Mouse (Mus musculus): Measurements from ENCODE around the gene Lexm.

Gene Lexm

DNA sequence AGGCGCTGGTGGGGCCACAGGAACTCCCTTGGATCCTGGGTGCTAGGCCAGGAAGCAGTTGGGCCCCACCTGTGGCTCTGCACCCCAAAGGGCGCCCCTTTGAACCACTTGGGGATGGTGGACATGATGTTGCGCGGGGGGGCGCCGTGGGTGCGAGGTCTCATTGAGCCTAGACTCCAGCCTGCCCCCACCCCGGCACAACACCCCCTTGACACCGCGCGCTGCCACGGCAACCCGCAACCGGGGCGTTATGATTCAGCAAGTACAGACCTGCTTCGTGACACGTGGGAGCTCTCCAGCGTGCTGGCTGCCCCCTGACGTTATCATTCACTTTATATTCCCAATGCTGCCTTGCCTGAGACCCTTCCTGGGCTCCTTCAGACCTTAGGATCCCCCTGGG lies at the start of gene Lexm:
Gene Lexm, minus strand, starts transcription at position 186 of the 400 bp plus-strand sequence.
- in situ Hi-C loops (cut with MboI; ENCODE audit: low pct_unique_long_range_greater_than_20kb in 1 of 2, low sequenced_read_pairs in 2 of 2, unreplicated experiment in 1 of 2), result loop anchor here in 1 of 2 experiments (10.0 kb wide), 1 partner anchor 158 kb away; no protein-coding TSS in a partner anchor

DNA sequence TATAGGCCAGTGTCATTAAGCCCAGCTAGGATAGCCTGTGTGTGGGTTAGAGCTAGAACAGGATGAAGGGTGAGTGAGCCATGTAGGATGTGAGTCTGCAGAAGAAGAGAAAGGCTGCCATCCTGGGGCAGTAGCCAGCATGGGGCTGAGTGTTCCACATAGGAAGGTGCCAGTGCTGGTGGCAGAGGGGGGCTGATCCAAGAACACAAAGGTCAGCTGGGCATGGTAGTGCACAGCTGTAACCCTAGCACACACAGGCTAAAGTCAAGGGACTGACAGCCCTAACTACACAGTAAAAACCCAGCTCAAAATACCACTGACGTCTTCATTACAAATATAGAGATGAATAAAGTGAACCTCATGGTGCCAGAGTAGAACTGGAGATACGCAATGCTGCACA lies 49.5 kb upstream of the Lexm start:
- in situ Hi-C loops (cut with MboI; ENCODE audit: low pct_unique_long_range_greater_than_20kb in 1 of 2, low sequenced_read_pairs in 2 of 2, unreplicated experiment in 1 of 2), result no loop called here

DNA sequence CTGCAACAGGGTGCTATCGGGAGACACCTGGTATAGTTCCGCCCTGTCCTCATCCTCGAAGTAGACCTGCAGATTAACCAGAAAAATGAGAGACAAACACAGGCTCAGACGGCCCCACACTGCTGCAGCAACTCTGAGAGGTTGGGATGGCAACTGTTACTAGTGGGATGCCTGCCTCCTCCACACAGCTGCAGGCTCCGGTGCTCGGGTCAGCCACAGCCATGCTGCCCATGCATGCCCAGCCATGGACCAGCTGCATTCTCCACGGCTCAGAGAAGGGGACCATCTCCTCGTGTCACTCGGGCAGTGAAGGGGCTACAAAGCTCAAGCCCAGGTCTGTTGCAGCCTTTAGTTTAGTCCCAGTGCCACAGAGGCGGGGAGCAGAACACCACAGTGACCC lies 48.6 kb upstream of the Lexm start:
- in situ Hi-C loops (cut with MboI; ENCODE audit: low pct_unique_long_range_greater_than_20kb in 1 of 2, low sequenced_read_pairs in 2 of 2, unreplicated experiment in 1 of 2), result no loop called here

DNA sequence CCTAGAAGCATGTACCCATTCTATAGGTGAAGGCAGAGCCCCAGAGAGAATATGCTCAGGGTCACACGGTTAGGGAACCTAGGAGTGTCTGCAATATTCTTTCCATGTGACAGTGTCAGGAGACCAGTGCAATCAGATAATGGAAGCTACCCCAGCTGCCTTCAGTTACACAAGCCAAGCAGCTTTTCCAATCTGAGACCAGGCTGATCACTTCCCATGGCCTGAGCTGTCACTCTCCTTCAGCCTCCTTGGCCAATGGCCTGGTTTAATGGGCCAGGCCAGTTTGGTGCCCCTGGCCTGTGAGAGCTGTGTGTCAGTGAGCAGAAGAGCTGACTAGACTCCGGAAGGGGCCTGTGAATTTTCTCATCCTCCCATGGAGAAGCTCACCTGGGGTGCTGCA lies 48.2 kb upstream of the Lexm start:
- in situ Hi-C loops (cut with MboI; ENCODE audit: low pct_unique_long_range_greater_than_20kb in 1 of 2, low sequenced_read_pairs in 2 of 2, unreplicated experiment in 1 of 2), result no loop called here

DNA sequence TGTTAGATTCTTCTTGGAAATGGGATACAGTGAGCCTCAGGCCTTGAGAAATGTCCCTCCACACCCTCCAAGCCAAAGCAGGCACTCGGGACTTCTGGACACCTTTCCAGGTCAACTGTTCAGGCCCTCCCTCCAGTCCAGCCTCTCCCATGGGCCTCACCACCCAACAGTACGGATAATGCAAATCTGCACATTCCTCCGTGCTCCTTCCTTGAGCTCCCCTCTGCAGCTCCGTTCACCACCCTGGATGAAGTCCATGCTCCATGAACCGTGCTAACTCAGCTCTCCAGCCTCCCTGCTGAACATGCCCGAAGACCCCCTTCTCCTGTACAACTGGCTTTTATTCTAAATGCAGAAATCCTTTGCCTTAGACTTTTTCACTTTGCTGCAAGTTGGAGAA lies 47.7 kb upstream of the Lexm start:
- in situ Hi-C loops (cut with MboI; ENCODE audit: low pct_unique_long_range_greater_than_20kb in 1 of 2, low sequenced_read_pairs in 2 of 2, unreplicated experiment in 1 of 2), result no loop called here

DNA sequence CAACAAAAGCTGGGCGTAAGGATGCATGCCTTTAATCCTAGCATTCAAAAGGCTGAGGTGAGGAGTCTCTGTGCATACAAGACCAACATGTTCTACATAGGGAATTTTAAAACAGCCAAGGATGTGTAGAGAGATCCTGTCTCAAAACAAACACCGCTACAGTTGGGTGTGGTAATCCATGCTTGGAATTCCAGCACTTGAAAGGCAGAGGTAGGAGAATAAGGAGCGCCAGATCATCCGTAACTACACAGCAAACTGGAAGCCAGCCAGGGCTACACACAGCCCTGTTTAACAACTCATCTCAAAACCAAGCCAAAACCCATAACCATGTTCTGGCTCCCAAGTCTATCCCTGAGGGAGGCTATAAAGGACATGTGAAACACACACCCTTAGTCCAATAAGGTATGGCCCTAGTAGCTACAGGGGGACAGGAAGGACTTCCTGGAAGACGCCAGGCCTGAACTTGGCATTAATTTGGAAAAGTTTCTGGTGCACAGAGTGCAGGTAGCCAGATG lies 47.0 kb upstream of the Lexm start:
- in situ Hi-C loops (cut with MboI; ENCODE audit: low pct_unique_long_range_greater_than_20kb in 1 of 2, low sequenced_read_pairs in 2 of 2, unreplicated experiment in 1 of 2), result no loop called here

DNA sequence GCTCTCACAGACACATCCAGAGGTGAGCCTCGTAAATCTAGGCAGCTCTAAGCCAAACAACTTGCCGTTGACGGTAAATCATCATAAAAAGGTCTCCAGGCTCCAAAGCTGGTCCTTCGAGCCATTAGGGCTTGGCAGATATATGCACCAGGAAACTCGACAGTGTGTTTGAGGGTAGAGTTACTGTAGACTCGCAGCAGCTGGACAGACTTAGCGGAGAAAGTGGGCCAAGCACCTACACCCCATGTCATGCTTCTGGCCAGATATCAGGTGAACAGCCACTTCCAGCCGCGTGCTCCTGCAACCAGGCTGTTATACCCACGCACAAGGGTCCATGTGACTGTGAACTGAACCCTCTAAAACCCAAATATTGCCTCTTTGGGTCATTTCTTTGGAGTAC lies 38.6 kb upstream of the Lexm start:
- in situ Hi-C loops (cut with MboI; ENCODE audit: low pct_unique_long_range_greater_than_20kb in 1 of 2, low sequenced_read_pairs in 2 of 2, unreplicated experiment in 1 of 2), result no loop called here

DNA sequence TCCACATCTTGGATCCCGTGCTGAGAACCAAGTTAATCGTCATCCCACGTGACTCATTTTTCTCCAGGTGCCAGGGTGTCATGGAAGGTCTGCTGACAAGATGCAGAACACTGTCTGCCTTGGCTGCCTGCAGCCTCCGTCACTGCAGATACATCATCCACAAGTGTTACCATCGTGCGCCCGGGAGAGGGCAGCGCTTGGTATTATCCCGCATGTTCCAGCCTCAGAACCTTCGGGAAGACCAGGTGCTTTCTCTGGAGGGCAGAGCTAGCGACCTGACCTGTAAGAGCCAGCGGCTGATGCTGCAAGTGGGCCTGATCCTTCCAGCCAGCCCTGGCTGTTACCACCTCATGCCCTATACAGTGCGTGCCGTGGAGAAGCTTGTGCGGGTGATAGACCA lies 36.0 kb upstream of the Lexm start:
- in situ Hi-C loops (cut with MboI; ENCODE audit: low pct_unique_long_range_greater_than_20kb in 1 of 2, low sequenced_read_pairs in 2 of 2, unreplicated experiment in 1 of 2), result no loop called here

DNA sequence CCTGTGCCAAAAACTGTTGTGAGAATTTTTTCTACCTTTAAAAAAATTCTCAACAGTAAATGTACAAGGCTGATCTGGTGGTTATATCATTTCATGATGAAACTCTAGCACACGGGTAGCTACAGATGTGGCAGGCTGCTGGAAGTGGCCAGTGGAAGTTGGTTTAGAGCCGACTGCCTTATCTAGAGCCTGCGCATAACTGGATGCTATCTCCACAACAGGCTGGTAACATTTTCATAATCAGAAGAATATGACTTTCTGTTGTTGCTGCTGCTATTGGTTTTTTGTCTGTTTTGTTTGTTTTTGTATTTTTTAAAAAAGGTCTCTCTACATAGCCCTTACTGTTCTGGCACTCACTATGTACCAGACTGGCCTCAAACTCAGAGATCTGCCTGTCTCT lies 35.5 kb upstream of the Lexm start:
- in situ Hi-C loops (cut with MboI; ENCODE audit: low pct_unique_long_range_greater_than_20kb in 1 of 2, low sequenced_read_pairs in 2 of 2, unreplicated experiment in 1 of 2), result no loop called here

DNA sequence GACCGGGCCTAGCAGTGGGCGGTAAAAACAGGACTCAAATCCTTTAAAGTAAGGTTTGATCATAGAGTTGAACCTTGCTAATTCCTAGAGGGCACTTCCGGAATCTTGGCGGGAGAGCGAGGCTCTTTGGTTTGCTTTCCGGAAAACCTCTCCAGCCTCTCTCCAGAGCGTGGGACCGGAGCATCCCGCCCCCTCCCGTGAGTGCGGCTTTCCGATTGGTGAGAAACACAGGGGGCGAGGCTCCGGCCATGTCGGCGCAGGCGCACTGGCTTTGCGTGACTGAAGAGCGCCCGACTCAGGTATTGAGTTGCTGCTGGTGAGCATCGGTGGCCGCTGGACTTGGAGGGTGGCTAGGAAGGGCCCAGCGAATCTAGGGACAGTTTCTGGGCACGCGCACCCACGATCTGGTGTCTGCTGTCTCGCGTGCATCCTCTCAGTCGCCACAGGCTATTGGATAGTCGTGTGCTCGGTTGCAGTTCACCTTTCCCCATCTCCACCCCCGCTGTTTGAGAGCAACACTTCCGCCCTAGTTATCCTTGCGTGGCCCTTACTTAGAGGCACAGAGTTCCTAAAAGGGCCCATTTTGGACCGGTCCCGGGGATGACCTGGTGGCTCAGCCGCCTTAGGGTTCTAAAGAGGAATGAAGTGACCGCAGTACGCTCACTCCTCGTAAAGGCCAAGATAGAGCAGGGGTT lies 33.9 kb upstream of the Lexm start, which contains the start of gene Pars2:
Gene Pars2, plus strand, starts transcription at position 237 of the 695 bp plus-strand sequence.
- in situ Hi-C loops (cut with MboI; ENCODE audit: low pct_unique_long_range_greater_than_20kb in 1 of 2, low sequenced_read_pairs in 2 of 2, unreplicated experiment in 1 of 2), result no loop called here

DNA sequence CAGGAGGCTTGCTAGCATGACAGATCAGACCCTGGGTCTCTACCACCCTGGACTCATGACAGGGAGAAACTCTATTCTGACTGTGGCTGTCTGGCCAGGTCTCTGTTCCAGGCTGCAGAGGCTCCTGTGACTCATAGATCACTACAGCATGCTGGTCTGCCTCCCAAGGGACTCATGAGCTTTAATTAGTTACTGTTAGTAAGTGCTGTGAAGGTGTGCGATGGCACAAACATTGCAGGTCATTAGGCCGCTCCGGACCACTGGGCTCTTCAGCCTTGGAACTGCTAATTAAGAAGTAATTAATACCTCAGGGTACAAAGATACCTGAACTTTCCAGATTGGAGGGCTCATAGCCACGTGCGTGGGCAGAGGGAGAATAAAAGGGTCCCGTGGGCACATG lies 30.1 kb upstream of the Lexm start:
- in situ Hi-C loops (cut with MboI; ENCODE audit: low pct_unique_long_range_greater_than_20kb in 1 of 2, low sequenced_read_pairs in 2 of 2, unreplicated experiment in 1 of 2), result no loop called here

DNA sequence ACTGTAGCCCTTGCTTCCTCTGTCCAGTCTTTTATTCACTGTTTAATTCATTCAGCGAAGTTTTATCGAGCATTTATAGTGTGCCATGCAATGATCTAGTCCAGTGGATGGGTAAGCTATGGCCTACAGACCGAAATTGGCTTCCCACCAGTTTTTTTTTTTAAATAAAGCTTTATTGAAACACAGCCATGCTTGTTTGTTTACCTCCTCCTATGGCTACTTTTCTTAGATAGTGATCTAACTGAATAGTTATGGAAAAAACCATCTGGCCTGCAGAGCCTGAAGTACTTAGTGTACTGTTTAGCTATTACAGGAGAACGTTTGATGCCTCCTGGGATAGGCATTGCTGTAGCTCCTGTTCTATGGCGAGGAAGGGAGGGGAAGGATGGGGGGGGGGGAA lies 28.8 kb upstream of the Lexm start:
- in situ Hi-C loops (cut with MboI; ENCODE audit: low pct_unique_long_range_greater_than_20kb in 1 of 2, low sequenced_read_pairs in 2 of 2, unreplicated experiment in 1 of 2), result no loop called here

DNA sequence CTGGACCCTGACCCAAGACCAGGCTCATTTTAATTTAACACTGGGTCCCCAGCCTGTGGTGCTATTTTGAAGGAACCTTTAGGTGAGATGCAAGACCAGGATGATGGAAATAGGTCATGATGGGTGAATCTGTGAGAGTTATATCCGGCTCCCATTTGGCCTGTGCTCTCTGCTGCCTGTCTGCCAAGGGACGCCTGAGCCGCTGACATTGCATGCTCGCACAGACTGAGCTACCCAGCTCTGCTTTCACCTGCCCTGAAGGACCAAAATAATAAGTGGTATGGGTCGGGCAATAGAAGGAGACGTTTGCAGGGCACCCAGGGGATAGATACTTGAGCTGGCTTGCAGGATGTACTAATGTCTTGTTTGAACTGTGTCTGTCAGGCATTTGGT lies 27.2 kb upstream of the Lexm start:
- in situ Hi-C loops (cut with MboI; ENCODE audit: low pct_unique_long_range_greater_than_20kb in 1 of 2, low sequenced_read_pairs in 2 of 2, unreplicated experiment in 1 of 2), result no loop called here

DNA sequence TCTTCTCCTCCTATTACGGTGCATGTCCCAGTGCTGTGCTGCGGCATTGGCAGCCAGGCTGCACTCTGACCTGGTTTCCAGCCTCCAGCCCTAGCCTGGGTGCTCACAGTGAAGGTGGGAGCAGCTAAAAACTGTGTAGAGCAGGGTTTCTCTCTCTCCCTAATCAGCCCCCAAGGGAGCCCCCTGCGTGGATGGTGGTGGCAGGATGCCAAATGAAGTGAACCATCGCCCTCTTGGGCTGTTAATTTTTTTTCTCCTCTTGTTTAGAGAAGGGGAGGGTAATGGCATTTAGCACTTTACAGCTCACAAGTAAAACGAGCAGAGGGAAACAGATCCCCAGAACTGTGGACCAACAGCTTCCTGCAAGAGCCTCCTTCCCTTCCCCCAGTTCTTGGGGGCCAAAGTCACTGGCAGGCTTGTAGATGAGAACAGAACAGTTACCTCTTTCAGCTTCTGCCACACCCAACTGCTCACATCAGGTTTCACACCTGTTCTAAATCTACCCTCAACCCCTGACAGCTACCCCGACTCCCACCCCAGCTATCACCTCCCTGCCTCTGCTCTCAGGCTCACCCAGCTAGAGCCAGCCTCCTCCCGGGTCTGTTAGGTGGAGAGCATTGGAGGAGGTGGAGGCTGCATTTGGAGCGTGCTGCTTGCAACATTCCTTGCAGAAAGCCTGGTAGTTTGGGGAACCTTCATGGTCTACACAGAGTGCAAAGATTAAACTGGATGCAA lies 26.6 kb upstream of the Lexm start:
- in situ Hi-C loops (cut with MboI; ENCODE audit: low pct_unique_long_range_greater_than_20kb in 1 of 2, low sequenced_read_pairs in 2 of 2, unreplicated experiment in 1 of 2), result no loop called here

DNA sequence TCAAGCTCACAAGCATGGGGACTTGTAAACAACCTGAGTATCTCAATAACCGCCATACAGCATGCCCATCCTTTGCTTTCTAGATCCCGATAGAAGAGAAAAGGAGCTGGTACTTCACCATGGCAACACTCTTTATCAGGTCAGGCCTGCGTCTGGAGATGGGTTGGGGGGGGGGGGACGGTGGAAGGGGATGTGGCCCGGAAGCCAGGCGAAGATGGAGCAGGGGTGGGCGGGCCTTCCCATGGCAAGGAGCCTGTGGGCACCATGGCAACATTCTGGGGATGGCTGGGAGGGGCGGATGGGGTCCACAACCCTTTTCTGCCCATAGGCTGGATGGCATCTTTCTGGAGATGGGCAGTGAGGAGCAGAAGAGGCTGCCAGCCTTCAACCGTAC lies 17.0 kb upstream of the Lexm start:
- in situ Hi-C loops (cut with MboI; ENCODE audit: low pct_unique_long_range_greater_than_20kb in 1 of 2, low sequenced_read_pairs in 2 of 2, unreplicated experiment in 1 of 2), result loop anchor here in 1 of 2 experiments (5.0 kb wide), 1 partner anchor 73 kb away; no protein-coding TSS in a partner anchor

DNA sequence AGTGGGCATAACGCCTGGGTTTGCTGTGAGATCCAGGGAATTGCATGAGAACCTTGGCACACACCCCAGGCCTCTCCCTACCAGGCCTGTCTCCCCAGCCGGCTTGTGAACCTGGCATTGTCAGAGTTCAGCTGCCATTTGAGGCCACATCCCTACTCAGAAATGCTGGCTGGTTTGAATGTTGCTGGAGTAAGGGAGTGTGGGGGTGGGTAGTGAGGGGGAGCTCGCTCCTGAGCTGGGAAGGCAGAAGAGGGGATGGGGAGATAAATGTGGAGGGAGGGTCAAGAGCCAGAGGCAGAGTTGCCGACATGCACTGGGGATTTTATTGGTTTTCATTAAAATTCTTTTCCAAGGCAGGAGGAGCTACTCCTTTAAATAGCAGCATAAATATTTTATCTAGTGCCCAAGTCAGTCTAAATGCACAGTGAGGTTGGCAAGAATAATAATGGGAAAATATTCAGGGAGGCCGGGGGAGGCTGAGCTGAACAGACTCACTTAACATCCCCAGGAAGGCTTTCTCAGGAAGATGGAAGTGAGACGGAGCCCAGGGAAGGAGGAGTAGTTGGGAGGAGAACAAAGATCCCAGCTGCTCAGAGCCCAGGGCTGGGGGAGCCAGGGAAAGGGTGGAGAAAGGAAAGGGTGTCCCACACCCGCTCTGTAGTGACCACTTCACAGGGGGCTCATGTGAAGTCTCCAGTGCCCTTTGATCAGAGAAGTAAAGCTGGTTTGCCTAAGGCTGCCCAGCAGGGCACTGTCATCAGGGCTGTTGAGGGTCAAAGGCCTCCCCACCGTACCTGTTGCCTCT lies 16.4 kb upstream of the Lexm start:
- in situ Hi-C loops (cut with MboI; ENCODE audit: low pct_unique_long_range_greater_than_20kb in 1 of 2, low sequenced_read_pairs in 2 of 2, unreplicated experiment in 1 of 2), result loop anchor here in 1 of 2 experiments (5.0 kb wide), 1 partner anchor 74 kb away; no protein-coding TSS in a partner anchor

DNA sequence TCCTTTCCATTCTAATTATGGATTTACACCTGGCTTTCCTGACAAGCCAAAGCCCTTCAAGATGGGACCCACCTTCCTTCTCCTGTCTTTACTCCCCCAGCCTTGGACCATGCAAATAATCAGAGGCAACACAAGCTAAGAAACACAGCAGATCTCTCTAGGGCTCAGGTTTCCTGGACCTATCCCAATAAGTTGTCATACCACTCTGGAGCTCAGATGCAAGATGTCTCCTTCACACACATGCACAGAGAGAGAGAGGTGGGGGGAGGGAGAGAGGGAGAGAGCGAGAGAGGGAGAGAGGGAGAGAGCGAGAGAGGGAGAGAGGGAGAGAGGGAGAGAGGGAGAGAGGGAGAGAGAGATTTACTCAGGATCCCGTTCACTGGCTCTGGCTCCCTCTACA lies 15.3 kb upstream of the Lexm start:
- in situ Hi-C loops (cut with MboI; ENCODE audit: low pct_unique_long_range_greater_than_20kb in 1 of 2, low sequenced_read_pairs in 2 of 2, unreplicated experiment in 1 of 2), result loop anchor here in 1 of 2 experiments (5.0 kb wide), 1 partner anchor 75 kb away; no protein-coding TSS in a partner anchor

DNA sequence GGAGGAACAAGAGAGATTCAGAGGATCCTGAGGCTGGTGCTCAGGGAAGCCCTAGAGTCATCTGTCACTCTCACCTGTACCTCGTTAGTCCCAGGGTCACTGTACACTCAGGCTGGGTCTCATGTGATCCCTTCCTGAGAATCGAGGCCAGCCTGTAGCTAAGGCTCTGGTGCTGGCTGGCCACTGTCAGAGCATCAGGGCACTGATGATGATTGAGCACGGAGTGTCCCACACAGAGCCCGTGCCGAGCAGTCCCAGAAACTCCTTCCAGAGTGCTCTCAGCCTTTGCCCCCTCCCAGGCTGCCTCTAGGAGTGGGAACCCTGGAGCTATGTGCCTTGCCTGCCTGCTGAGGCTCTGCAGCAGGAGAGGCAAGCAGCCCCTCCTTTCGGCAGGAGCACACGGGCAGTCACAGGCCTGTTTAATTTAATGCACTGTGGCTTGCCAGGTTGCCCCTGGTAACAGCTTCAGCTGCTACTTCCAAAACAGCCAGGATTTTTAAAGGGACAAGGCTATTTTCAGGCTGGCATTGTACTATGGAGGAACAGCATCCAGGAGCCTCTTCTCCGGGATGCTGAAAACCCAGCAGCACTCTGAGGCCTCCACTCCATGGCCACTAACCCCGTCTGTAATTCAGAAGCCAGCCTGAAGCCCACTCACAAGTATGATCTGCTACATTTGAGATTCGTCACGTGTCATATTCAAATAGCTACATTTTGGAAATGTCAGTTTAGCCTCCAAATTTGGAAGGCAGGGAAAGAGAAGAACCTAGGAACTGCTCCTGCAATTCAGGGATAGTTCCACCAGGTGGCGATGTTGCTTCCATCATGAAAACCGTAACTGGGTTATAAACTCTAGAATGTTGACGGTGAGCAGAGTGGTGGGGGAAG lies 13.5 kb upstream of the Lexm start:
- in situ Hi-C loops (cut with MboI; ENCODE audit: low pct_unique_long_range_greater_than_20kb in 1 of 2, low sequenced_read_pairs in 2 of 2, unreplicated experiment in 1 of 2), result loop anchor here in 1 of 2 experiments (5.0 kb wide), 1 partner anchor 77 kb away; no protein-coding TSS in a partner anchor
